Mouse (Mus musculus) brain, embryonic 14.5 days (tissue): ENCODE results near the gene Dcst1.

Experiments used
- CTCF ChIP-seq: fragments of 200-500 bp; IDR thresholded peaks from 2 replicates; pipeline ENCODE4 v1.5.1; 2012; ENCODE audit warnings: inconsistent platforms, mild to moderate bottlenecking, moderate library complexity, borderline replicate concordance; ENCODE audit not compliant: insufficient read depth, insufficient read length; ENCODE audit errors: extremely low read depth
- POLR2A ChIP-seq: fragments of 200-500 bp; IDR thresholded peaks from 2 replicates; pipeline ENCODE4 v1.6.1; 2012; ENCODE audit warnings: mild to moderate bottlenecking, inconsistent platforms, borderline replicate concordance; ENCODE audit not compliant: poor library complexity, insufficient read depth, insufficient read length, severe bottlenecking; ENCODE audit errors: extremely low read depth

DNA sequence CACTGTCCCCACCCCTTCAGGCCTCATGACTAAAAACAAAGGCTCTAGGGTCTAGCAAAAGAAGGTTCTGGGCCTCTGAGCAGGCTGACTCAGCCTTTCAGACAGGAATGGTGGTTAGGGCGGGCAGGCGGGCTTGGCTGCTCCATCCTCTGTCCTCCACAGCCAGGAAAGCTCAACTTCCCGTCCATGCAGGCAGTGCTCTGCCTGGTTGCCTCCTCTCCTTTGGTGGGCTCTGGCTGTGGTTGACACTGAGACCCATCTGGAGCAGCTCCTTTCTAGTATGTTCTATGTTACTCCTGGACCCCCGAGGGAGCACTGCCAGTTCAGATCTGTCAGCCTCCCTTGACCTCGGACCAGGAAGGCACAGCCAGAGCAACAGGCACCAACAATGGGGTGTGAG is 37.6 kb upstream of the Dcst1 start, which contains the start of gene Lenep:
- no peak for TF ChIP-seq POLR2A
- TF ChIP-seq CTCF = no peak
